Mouse (Mus musculus) CH12.LX (cell line): ENCODE measurements at regions not wholly inside any gene's neighbourhood (a gene's known extent, or its start where the extent isn't known, plus 50 kb on each side); places are given as distances from the start of the nearest gene placed in this dataset.

Experiments
- DNase-seq: peaks from one replicate; pipeline ENCODE4 v3.0.0-alpha.2; 2013; ENCODE audit errors: extremely low read depth
- H3K27ac ChIP-seq: 2 replicates; pipeline ENCODE4 v1.5.1; 2012; ENCODE audit warnings: low read depth, mild to moderate bottlenecking, control low read depth, moderate library complexity; ENCODE audit not compliant: insufficient read depth
- H3K27me3 ChIP-seq: replicated peaks from 2 replicates; pipeline ENCODE3; 2012; ENCODE audit warnings: inconsistent platforms
- H3K36me3 ChIP-seq, 2 experiments: replicated peaks in 1 of 2; 2 replicates each; pipeline versions ENCODE3 to v1.6.1; 2012; ENCODE audit warnings: inconsistent platforms in 1 of 2, low read length in 1 of 2, mild to moderate bottlenecking in 1 of 2, mixed read lengths in 1 of 2, moderate library complexity in 1 of 2; ENCODE audit not compliant: control insufficient read depth in 1 of 2, insufficient read depth in 1 of 2
- H3K4me1 ChIP-seq, 2 experiments: 2 replicates each; pipeline ENCODE4 v1.6.1; 2012; ENCODE audit warnings: inconsistent platforms in 1 of 2, moderate library complexity in 1 of 2; ENCODE audit not compliant: insufficient read depth in 2 of 2, control insufficient read depth in 1 of 2
- H3K4me2 ChIP-seq: 2 replicates; pipeline ENCODE4 v1.6.1; 2012; ENCODE audit warnings: low read depth, mild to moderate bottlenecking, control low read depth; ENCODE audit not compliant: poor library complexity, insufficient read depth, severe bottlenecking
- H3K4me3 ChIP-seq, 3 experiments: fragments of 150-350 bp in 1 of 3; sonication (generic) in 1 of 3; replicated peaks in 1 of 3; 2 replicates each; pipeline versions ENCODE3 to v1.5.1; 2011 to 2012; ENCODE audit warnings: low read depth in 2 of 3, low read length in 2 of 3, mild to moderate bottlenecking in 2 of 3, moderate library complexity in 2 of 3, control low read depth in 1 of 3, improper control_type of control experiment in 1 of 3, inconsistent platforms in 1 of 3, mixed read lengths in 1 of 3; ENCODE audit not compliant: poor library complexity in 1 of 3
- H3K79me2 ChIP-seq: replicated peaks from 2 replicates; pipeline ENCODE4 v1.6.1; 2012; ENCODE audit warnings: mild to moderate bottlenecking, moderate library complexity; ENCODE audit not compliant: control insufficient read depth, poor library complexity, insufficient read depth, severe bottlenecking; ENCODE audit errors: extremely low read depth
- H3K9ac ChIP-seq: 2 replicates; pipeline ENCODE4 v1.6.1; 2012; ENCODE audit warnings: low read depth, mild to moderate bottlenecking, control low read depth, moderate library complexity; ENCODE audit not compliant: insufficient read depth
- H3K9me3 ChIP-seq: replicated peaks from 2 replicates; pipeline ENCODE3; 2012; ENCODE audit warnings: low read length, inconsistent platforms, mixed read lengths
- BHLHE40 ChIP-seq: IDR thresholded peaks from 2 replicates; pipeline ENCODE4 v1.6.1; 2011; ENCODE audit warnings: mild to moderate bottlenecking, low read depth, low read length, improper control_type of control experiment
- CHD2 ChIP-seq: IDR thresholded peaks from 2 replicates; pipeline ENCODE4 v1.6.1; 2011; ENCODE audit warnings: low read length, improper control_type of control experiment
- EP300 ChIP-seq: IDR thresholded peaks from 2 replicates; pipeline ENCODE4 v1.6.1; 2011; ENCODE audit warnings: low read length, improper control_type of control experiment
- IRF4 ChIP-seq: IDR thresholded peaks from 2 replicates; pipeline ENCODE4 v1.6.1; 2014; ENCODE audit warnings: low read depth, mild to moderate bottlenecking, inconsistent platforms, low read length, improper control_type of control experiment
- JUN ChIP-seq: IDR thresholded peaks from 2 replicates; pipeline ENCODE4 v1.6.1; 2011; ENCODE audit warnings: low read depth, mild to moderate bottlenecking, low read length, improper control_type of control experiment, moderate library complexity; ENCODE audit not compliant: insufficient read depth
- JUND ChIP-seq: conservative IDR thresholded peaks from 2 replicates; pipeline ENCODE4 v1.6.1; 2011; ENCODE audit warnings: low read depth, low read length, improper control_type of control experiment
- MAFK ChIP-seq: IDR thresholded peaks from 2 replicates; pipeline ENCODE4 v1.6.1; 2011; ENCODE audit warnings: low read length, improper control_type of control experiment; ENCODE audit not compliant: insufficient replicate concordance
- MXI1 ChIP-seq: IDR thresholded peaks from 2 replicates; pipeline ENCODE4 v1.6.1; 2011; ENCODE audit warnings: mild to moderate bottlenecking, low read depth, low read length, improper control_type of control experiment
- MYC ChIP-seq: IDR thresholded peaks from 2 replicates; pipeline ENCODE4 v1.6.1; 2011; ENCODE audit warnings: low read depth, mild to moderate bottlenecking, improper control_type of control experiment, low read length
- NRF1 ChIP-seq: IDR thresholded peaks from 2 replicates; pipeline ENCODE4 v1.6.1; 2014; ENCODE audit warnings: low read depth, mild to moderate bottlenecking, inconsistent platforms, low read length, improper control_type of control experiment, moderate library complexity
- POLR2A ChIP-seq: IDR thresholded peaks from 2 replicates; pipeline ENCODE4 v1.6.1; 2011; ENCODE audit warnings: low read depth, mild to moderate bottlenecking, improper control_type of control experiment, low read length
- RAD21 ChIP-seq: IDR thresholded peaks from 2 replicates; pipeline ENCODE4 v1.6.1; 2011; ENCODE audit warnings: low read depth, mild to moderate bottlenecking, low read length, improper control_type of control experiment, moderate library complexity
- RCOR1 ChIP-seq: conservative IDR thresholded peaks from 2 replicates; pipeline ENCODE4 v1.6.1; 2012; ENCODE audit warnings: low read depth, mild to moderate bottlenecking, inconsistent platforms, low read length, improper control_type of control experiment
- SMC3 ChIP-seq: IDR thresholded peaks from 2 replicates; pipeline ENCODE4 v1.6.1; 2011; ENCODE audit warnings: low read depth, low read length, improper control_type of control experiment
- USF2 ChIP-seq: conservative IDR thresholded peaks from 2 replicates; pipeline ENCODE4 v1.6.1; 2011; ENCODE audit warnings: low read depth, low read length, improper control_type of control experiment
- ZNF384 ChIP-seq: IDR thresholded peaks from 2 replicates; pipeline ENCODE4 v1.6.1; 2012; ENCODE audit warnings: low read depth, low read length, improper control_type of control experiment, inconsistent platforms
- dilution Hi-C: fragments of 300-500 bp; cut with MboI; formaldehyde crosslinking; loops from 2 replicates; pipeline ENCODE4 v1.14.3; 2020; ENCODE audit warnings: low sequenced_read_pairs; ENCODE audit not compliant: extremely low pct_unique_long_range_greater_than_20kb, extremely low pct_ligation_motif_present
- in situ Hi-C: fragments of 300-500 bp; cut with MboI; formaldehyde crosslinking; loops from 3 replicates; pipeline ENCODE4 v1.14.3; 2019; ENCODE audit warnings: low sequenced_read_pairs, low pct_ligation_motif_present, low pct_unique_long_range_greater_than_20kb, mixed read lengths

DNA sequence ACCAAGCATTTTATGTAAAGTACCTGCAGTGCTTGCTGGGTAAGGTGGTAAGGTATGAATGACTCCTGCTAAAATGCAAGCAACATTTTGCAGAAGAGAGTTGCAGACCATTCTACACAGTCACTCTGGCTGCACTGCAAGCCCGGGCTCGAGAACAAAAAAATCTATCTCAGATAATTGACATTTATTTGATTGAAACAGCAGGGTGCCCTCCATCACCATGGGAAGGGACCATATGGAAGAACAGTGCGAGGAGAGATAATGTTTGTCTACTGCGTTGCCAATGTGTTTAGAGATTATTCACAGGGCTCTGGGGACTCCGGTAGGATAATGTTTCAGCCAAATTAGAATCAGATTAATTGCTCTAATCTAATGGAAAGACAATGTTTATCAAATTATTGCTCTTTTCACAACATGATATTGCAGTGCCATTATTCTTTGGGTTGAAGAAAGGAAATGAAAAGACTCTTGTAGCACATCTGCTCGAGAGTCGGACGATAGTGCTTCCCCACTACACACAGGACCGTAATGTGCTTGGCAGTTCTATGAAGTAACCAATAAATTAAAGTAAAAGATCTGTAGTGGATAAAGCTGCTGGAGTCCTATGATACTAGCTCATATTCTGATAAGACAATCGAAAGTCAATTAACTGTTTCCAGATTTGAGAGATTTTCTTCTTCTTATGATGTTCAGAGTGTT is 85.3 kb upstream of the Map3k7 start:
- dilution Hi-C loops, result no loop called here
- Histone ChIP-seq H3K36me3 (no peaks in the 10 kb centered on the region), H3K9me3 (no peaks in the 10 kb centered on the region), H3K27me3 (no peaks in the 10 kb centered on the region), H3K27ac (no peak overlapping the region), H3K79me2 (no peaks in the 10 kb centered on the region), H3K4me1 (peaks cover 3 to 4% of the 10 kb centered on the region in 2 experiments; a peak in 2 of 4 replicates), H3K9ac (no peak overlapping the region), H3K4me3 (no peak overlapping the region), H3K4me2 (no peak overlapping the region)
- TF ChIP-seq MXI1, result no peak
- TF ChIP-seq JUN, result no peak
- no peak for TF ChIP-seq USF2
- no peak for TF ChIP-seq EP300
- TF ChIP-seq ZNF384, result no peak
- TF ChIP-seq JUND, result no peak
- TF ChIP-seq MYC, result no peak
- no peak for TF ChIP-seq RAD21
- TF ChIP-seq CHD2, result no peak
- TF ChIP-seq BHLHE40, result no peak
- no peak for TF ChIP-seq IRF4
- TF ChIP-seq SMC3, result no peak
- TF ChIP-seq POLR2A, result no peak
- no peak for TF ChIP-seq MAFK
- no peak for TF ChIP-seq RCOR1
- TF ChIP-seq NRF1, result no peak
- no peak for DNase-seq
- in situ Hi-C loops, result no loop called here

DNA sequence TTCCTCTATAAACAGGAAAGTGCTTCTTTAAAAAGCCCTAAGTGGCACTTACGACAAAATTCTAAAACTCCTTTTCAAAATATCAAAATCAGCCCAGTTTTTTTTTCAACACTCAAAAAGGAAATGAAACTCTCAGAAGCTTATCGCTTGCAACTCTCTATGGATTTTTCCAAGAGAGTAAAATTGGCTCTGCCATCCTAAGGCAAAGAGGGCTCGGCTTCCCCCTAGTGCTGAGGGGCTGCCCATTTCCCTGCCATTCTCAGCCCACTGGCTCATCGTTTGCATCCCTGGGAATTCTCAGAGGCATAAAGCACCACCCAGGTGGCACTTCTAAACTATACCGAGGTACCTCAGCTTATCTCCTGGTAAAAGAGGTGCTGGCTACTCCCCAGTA is 84.7 kb upstream of the Map3k7 start:
- Histone ChIP-seq H3K9me3 (no peaks in the 10 kb centered on the region), H3K4me3 (no peak overlapping the region), H3K4me1 (peaks cover 3 to 4% of the 10 kb centered on the region in 2 experiments; a peak in 2 of 4 replicates), H3K79me2 (no peaks in the 10 kb centered on the region), H3K4me2 (peak overlapping the region; percentile 4; the same call in 1 of the 2 replicates), H3K36me3 (no peaks in the 10 kb centered on the region), H3K27me3 (no peaks in the 10 kb centered on the region), H3K27ac (no peak overlapping the region), H3K9ac (no peak overlapping the region)
- in situ Hi-C loops (no loop called here), dilution Hi-C loops (no loop called here)
- DNase-seq, result no peak
- TF ChIP-seq EP300 (no peak), ZNF384 (0 out of 2 replicates have a peak, but pooled peaks have one; percentile 23)
